Comparison of ENCODE assay signal across 21 mouse cellular contexts in the genomic region with DNA sequence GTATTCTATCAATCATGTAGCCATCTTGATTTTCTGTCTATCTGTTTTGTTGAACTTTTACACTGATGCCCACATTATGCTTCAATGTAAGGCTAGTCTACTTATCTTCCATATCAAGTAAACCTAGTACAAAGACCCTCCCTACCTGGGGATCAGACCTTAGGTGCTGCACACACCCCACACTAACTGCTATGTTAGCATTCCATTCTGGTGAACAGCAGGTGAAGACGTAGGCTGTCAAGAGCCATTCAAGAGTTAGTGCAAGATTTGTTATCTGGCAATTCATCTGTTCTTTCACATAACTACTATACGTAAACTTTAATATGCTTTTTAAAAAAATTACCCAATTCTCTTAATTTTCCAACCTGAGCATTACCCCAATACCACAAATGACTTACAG.
DNase-seq lines count a peak whose midpoint lies in the region; ATAC-seq and TF ChIP-seq lines count a peak whose summit lies in the region.
"Had no signal": no experiment of that assay in that cellular context is flagged by ENCODE, and none has a peak within 500 bp of the region (broad histone marks: within the 10 kb centered on the region; RNA-seq: fewer than 3 reads in every experiment).

No protein-coding gene starts in this region.

- TF ChIP-seq EP300 in lung, postnatal 0 days (IDR thresholded peaks at IDR 0.05): no peak

- no peak for TF ChIP-seq CTCF in lung, postnatal 0 days (IDR thresholded peaks at IDR 0.05)

- WGBS in embryonic facial prominence, embryonic 14.5 days: 86% methylated on average over 2 of the region's 2 CpGs
- WGBS in embryonic facial prominence, embryonic 10.5 days: 94% methylated on average over 2 of the region's 2 CpGs
- WGBS in lung, embryonic 16.5 days: 47% methylated on average over 2 of the region's 2 CpGs
- WGBS in lung, postnatal 0 days: 57% methylated on average over 2 of the region's 2 CpGs

- no peaks in the 10 kb centered on the region for H3K9me3 ChIP-seq in embryonic facial prominence, embryonic 14.5 days (ENCODE audit: control insufficient read depth, low read length)
- no peaks in the 10 kb centered on the region for H3K9me3 ChIP-seq in embryonic facial prominence, embryonic 10.5 days
- no peaks in the 10 kb centered on the region for H3K9me3 ChIP-seq in lung, embryonic 16.5 days (ENCODE audit: control insufficient read depth, low read length)
- H3K9me3 ChIP-seq in lung, postnatal 0 days (ENCODE audit: low read length): no peaks in the 10 kb centered on the region
- H3K9me3 ChIP-seq: G1E had no signal

- no peak overlapping the region for H3K9ac ChIP-seq in embryonic facial prominence, embryonic 14.5 days (ENCODE audit: low read depth, low read length)
- no peak overlapping the region for H3K9ac ChIP-seq in lung, embryonic 16.5 days (ENCODE audit: low read length)
- no peak overlapping the region for H3K9ac ChIP-seq in lung, postnatal 0 days (replicated peaks; ENCODE audit: low read depth)

- H3K27ac ChIP-seq in embryonic facial prominence, embryonic 14.5 days (replicated peaks; ENCODE audit: low read depth, low read length): no peak overlapping the region
- no peak overlapping the region for H3K27ac ChIP-seq in embryonic facial prominence, embryonic 10.5 days (replicated peaks)
- no peak overlapping the region for H3K27ac ChIP-seq in lung, embryonic 16.5 days (ENCODE audit: low read length)
- H3K27ac ChIP-seq in lung, postnatal 0 days (ENCODE audit: low read length): no peak overlapping the region

- H3K27me3 ChIP-seq in embryonic facial prominence, embryonic 14.5 days (replicated peaks; ENCODE audit: control insufficient read depth, insufficient read depth, low read length): no peaks in the 10 kb centered on the region
- H3K27me3 ChIP-seq in embryonic facial prominence, embryonic 10.5 days (replicated peaks; ENCODE audit: low read depth, poor library complexity, severe bottlenecking): no peaks in the 10 kb centered on the region
- no peaks in the 10 kb centered on the region for H3K27me3 ChIP-seq in lung, embryonic 16.5 days (ENCODE audit: control insufficient read depth, insufficient read depth, low read depth, low read length)
- H3K27me3 ChIP-seq in lung, postnatal 0 days (replicated peaks; ENCODE audit: insufficient read depth, low read length): no peaks in the 10 kb centered on the region
- H3K27me3 ChIP-seq: CH12.LX had no signal

- H3K36me3 ChIP-seq in embryonic facial prominence, embryonic 14.5 days (ENCODE audit: control insufficient read depth, insufficient read depth, low read length): no peaks in the 10 kb centered on the region
- no peaks in the 10 kb centered on the region for H3K36me3 ChIP-seq in embryonic facial prominence, embryonic 10.5 days (replicated peaks)
- H3K36me3 ChIP-seq in lung, embryonic 16.5 days (ENCODE audit: control insufficient read depth, insufficient read depth, low read length): no peaks in the 10 kb centered on the region
- no peaks in the 10 kb centered on the region for H3K36me3 ChIP-seq in lung, postnatal 0 days (ENCODE audit: insufficient read depth, low read length)
- H3K36me3 ChIP-seq: G1E had no signal

- H3K4me2 ChIP-seq in embryonic facial prominence, embryonic 14.5 days (ENCODE audit: low read depth, low read length): no peak overlapping the region
- H3K4me2 ChIP-seq in lung, embryonic 16.5 days (ENCODE audit: low read depth, low read length): no peak overlapping the region
- H3K4me2 ChIP-seq in lung, postnatal 0 days (replicated peaks; ENCODE audit: low read depth, low read length): no peak overlapping the region

- no peak for DNase-seq in embryonic facial prominence, embryonic 14.5 days (ENCODE audit: low spot score)
- no peak for DNase-seq in embryonic facial prominence, embryonic 10.5 days (ENCODE audit: low spot score)
- DNase-seq in lung, postnatal 4 days: no peak
- peak; percentile 43 for DNase-seq in lung, postnatal 0 days (ENCODE audit: low spot score)
- DNase-seq in lung, postnatal 36 days: no peak
- DNase-seq: adrenal gland, adult 2 months; adrenal gland, adult 8-10 months; adrenal gland, postnatal 10 days; adrenal gland, postnatal 14 days; adrenal gland, postnatal 25 days; adrenal gland, postnatal 36 days; B cell, adult 2 months; cerebellum, adult 11 months; cerebellum, adult 11-12 months; cerebellum, adult 18-20 months had no signal

- H3K4me3 ChIP-seq in embryonic facial prominence, embryonic 14.5 days (ENCODE audit: low read depth, low read length): no peak overlapping the region
- no peak overlapping the region for H3K4me3 ChIP-seq in embryonic facial prominence, embryonic 10.5 days
- no peak overlapping the region for H3K4me3 ChIP-seq in lung, embryonic 16.5 days (ENCODE audit: low read length)
- H3K4me3 ChIP-seq in lung, postnatal 0 days (ENCODE audit: low read depth, low read length): no peak overlapping the region

- no peaks in the 10 kb centered on the region for H3K4me1 ChIP-seq in embryonic facial prominence, embryonic 14.5 days (ENCODE audit: control insufficient read depth, insufficient read depth, low read length)
- H3K4me1 ChIP-seq in embryonic facial prominence, embryonic 10.5 days: peaks cover 5% of the 10 kb centered on the region; the same call in 1 of the 2 replicates
- no peaks in the 10 kb centered on the region for H3K4me1 ChIP-seq in lung, embryonic 16.5 days (replicated peaks; ENCODE audit: control insufficient read depth, insufficient read depth, low read length)
- no peaks in the 10 kb centered on the region for H3K4me1 ChIP-seq in lung, postnatal 0 days (ENCODE audit: insufficient read depth, low read depth, low read length)

- ATAC-seq in embryonic facial prominence, embryonic 14.5 days (ENCODE audit: low read depth): 0 out of 2 replicates have a peak, but pooled peaks have one; percentile 58
- ATAC-seq in lung, embryonic 16.5 days (ENCODE audit: low read depth): peak; percentile 57; the same call in 1 of the 2 replicates
- ATAC-seq in lung, postnatal 0 days: peak; percentile 62
- ATAC-seq: activated CD4-positive, CD25-positive, alpha-beta regulatory T cell, adult 4 months; CD4-positive, CD25-positive, alpha-beta regulatory T cell, adult 4 months; Patski had no signal
